Mouse (Mus musculus): ENCODE data around the gene Chp2. TPM values are rescaled to one million over a fixed set of nuclear protein-coding genes. Genes with fewer than 3 reads are reported as not detected.
A peak's percentile ranks its signal among the peaks of the same experiment; 100 is the strongest.

The Chp2 gene
- polyA plus RNA-seq, 1 experiment from 2014 or later = 2.5 TPM

- WGBS (ENCODE audit: missing documents) = 26% methylated on average over 20 of the region's 21 CpGs
- Histone ChIP-seq H3K27ac (0 out of 2 replicates have a peak overlapping the region, but pooled peaks have one; percentile 8), H3K4me3 (ENCODE audit: inconsistent target) (no peak overlapping the region), H3K36me3 (ENCODE audit: inconsistent target) (no peaks in the 10 kb centered on the region), H3K79me2 (ENCODE audit: inconsistent target) (no peaks in the 10 kb centered on the region)
These were observed 32.1 kb downstream of the Chp2 start for GRCm38 (mm10) chr7:122251197-122252011.

- Histone ChIP-seq H3K79me2 (ENCODE audit: inconsistent target) (no peaks in the 10 kb centered on the region), H3K4me3 (ENCODE audit: inconsistent target) (no peak overlapping the region), H3K27ac (peak overlapping the region; percentile 65), H3K36me3 (ENCODE audit: inconsistent target) (no peaks in the 10 kb centered on the region)
- 33% methylated on average over 7 of the region's 7 CpGs for WGBS (ENCODE audit: missing documents)
These were observed 37.4 kb downstream of the Chp2 start for GRCm38 (mm10) chr7:122256722-122257121.

- 5% methylated on average over 4 of the region's 4 CpGs for WGBS (ENCODE audit: missing documents)
These were observed 39.2 kb downstream of the Chp2 start for GRCm38 (mm10) chr7:122258521-122258920.

GRCm38 (mm10) chr7:122260055-122260602 is 40.8 kb downstream of the Chp2 start:
- peak overlapping the region; percentile 84 for H3K27ac ChIP-seq
- H3K36me3 ChIP-seq (ENCODE audit: inconsistent target) = no peaks in the 10 kb centered on the region
- H3K4me3 ChIP-seq (ENCODE audit: inconsistent target) = no peak overlapping the region
- no peaks in the 10 kb centered on the region for H3K79me2 ChIP-seq (ENCODE audit: inconsistent target)
- WGBS (ENCODE audit: missing documents) = 9% methylated on average over 5 of the region's 5 CpGs

More at GRCm38 (mm10) chr7:122258521-122258920, 39.2 kb downstream of the Chp2 start:
- peak overlapping the region; percentile 84 for H3K27ac ChIP-seq
- no peaks in the 10 kb centered on the region for H3K79me2 ChIP-seq (ENCODE audit: inconsistent target)
- H3K36me3 ChIP-seq (ENCODE audit: inconsistent target) = no peaks in the 10 kb centered on the region
- H3K4me3 ChIP-seq (ENCODE audit: inconsistent target) = no peak overlapping the region

GRCm38 (mm10) chr7:122268983-122269486 is 49.7 kb downstream of the Chp2 start:
- Histone ChIP-seq H3K4me3 (ENCODE audit: inconsistent target) (no peak overlapping the region), H3K27ac (no peak overlapping the region), H3K79me2 (ENCODE audit: inconsistent target) (no peaks in the 10 kb centered on the region), H3K36me3 (ENCODE audit: inconsistent target) (no peaks in the 10 kb centered on the region)
- WGBS (ENCODE audit: missing documents) = 97% methylated on average over 4 of the region's 4 CpGs

GRCm38 (mm10) chr7:122272334-122272733 is 53.0 kb downstream of the Chp2 start:
- no peaks in the 10 kb centered on the region for H3K36me3 ChIP-seq (ENCODE audit: inconsistent target)
- H3K79me2 ChIP-seq (ENCODE audit: inconsistent target) = no peaks in the 10 kb centered on the region
- WGBS (ENCODE audit: missing documents) = 28% methylated on average over 2 of the region's 2 CpGs
- no peak overlapping the region for H3K4me3 ChIP-seq (ENCODE audit: inconsistent target)
- no peak overlapping the region for H3K27ac ChIP-seq

Other genes with a start within 250 kb of the Chp2 start
- 25.7 to 38.9 TPM (median 27.1 TPM) in 3 replicates for gene Cog7, start 237.8 kb upstream of the Chp2 start, polyA plus RNA-seq (2018)
- gene Gga2, start 198.3 kb upstream of the Chp2 start, polyA plus RNA-seq (2018) = 23.4 to 40.7 TPM (median 33.5 TPM) in 3 replicates
- 22.6 to 24.5 TPM (median 23.1 TPM) in 3 replicates for gene Ubfd1, start 152.3 kb upstream of the Chp2 start, polyA plus RNA-seq (2018)
- 1.7 to 6.3 TPM (median 2.3 TPM) in 3 replicates for gene Ears2, start 152.2 kb upstream of the Chp2 start, polyA plus RNA-seq (2018)
- 63.3 to 114 TPM (median 85.0 TPM) in 3 replicates for gene Ndufab1, start 117.6 kb upstream of the Chp2 start, polyA plus RNA-seq (2018)
- gene Palb2, start 86.5 kb upstream of the Chp2 start, polyA plus RNA-seq (2018) = 3.8 to 7.8 TPM (median 4.4 TPM) in 3 replicates
- 105 to 133 TPM (median 112 TPM) in 3 replicates for gene Dctn5, start 86.5 kb upstream of the Chp2 start, polyA plus RNA-seq (2018)
- gene Plk1, start 60.1 kb upstream of the Chp2 start, polyA plus RNA-seq (2018) = 0.68 to 10.4 TPM (median 5.0 TPM) in 3 replicates
- not detected in 3 replicates for gene Ern2, start 33.3 kb upstream of the Chp2 start, polyA plus RNA-seq (2018)
- 43.7 to 85.2 TPM (median 43.9 TPM) in 3 replicates for gene Prkcb, start 69.3 kb downstream of the Chp2 start, polyA plus RNA-seq (2018)